Mouse (Mus musculus): ENCODE results near the gene Olfr1280. TPM values are rescaled to one million over a fixed set of nuclear protein-coding genes. Genes with fewer than 3 reads are reported as not detected.
"Not testable (repeated sequence)": the region's sequence is repeated elsewhere in the genome, so short reads cannot be mapped to it uniquely, and the experiment has no call there.

The Olfr1280 gene
- not detected in 2 replicates for polyA plus RNA-seq (2015; fragmentation: Nextera tagmentation; extraction: Ambion mirVana)

DNA sequence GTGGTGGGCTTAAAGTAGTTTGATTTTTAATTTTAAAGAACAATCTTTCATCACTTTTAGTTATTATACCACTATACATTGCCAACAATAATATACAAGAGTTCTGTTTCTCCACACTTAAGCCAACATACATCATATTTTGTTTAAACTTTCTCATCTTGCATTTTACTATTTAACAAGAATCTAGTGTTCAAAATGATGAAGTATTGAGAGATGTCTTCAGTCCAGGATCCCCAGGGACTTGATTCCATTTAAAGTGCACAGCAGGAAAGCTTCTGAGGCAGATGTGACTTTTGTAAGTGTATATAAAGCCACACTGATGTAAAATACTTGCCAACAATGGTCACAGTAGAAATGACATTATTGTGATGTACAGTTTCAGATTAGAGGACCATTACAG is at the start of gene Olfr1280:
Gene Olfr1280 (plus strand): TSS at position 301 of the 400 bp plus-strand sequence.
- no peak within 1 kb of the TSS for H3K9ac ChIP-seq
- no peaks in the 10 kb centered on the region for H3K9me3 ChIP-seq (replicated peaks)
- H3K27me3 ChIP-seq = no peaks in the 10 kb centered on the region
- H3K4me2 ChIP-seq = no peak within 1 kb of the TSS
- no peak within 1 kb of the TSS for H3K27ac ChIP-seq
- ATAC-seq (replicated peaks; ENCODE audit: low FRiP score) = no peak
- no peak within 1 kb of the TSS for H3K4me3 ChIP-seq (replicated peaks)
- no peaks in the 10 kb centered on the region for H3K36me3 ChIP-seq
- H3K4me1 ChIP-seq = no peaks in the 10 kb centered on the region

GRCm38 (mm10) chr2:111274006-111274405 is 39.8 kb upstream of the Olfr1280 start, which contains the start of gene Olfr1277:
Gene Olfr1277, minus strand, starts transcription at chr2:111274106.
- Histone ChIP-seq H3K9me3 (replicated peaks) (no peaks in the 10 kb centered on the region), H3K4me3 (replicated peaks) (no peak within 1 kb of the TSS), H3K4me2 (no peak within 1 kb of the TSS), H3K36me3 (no peaks in the 10 kb centered on the region), H3K27ac (no peak within 1 kb of the TSS), H3K9ac (no peak within 1 kb of the TSS), H3K27me3 (no peaks in the 10 kb centered on the region), H3K4me1 (no peaks in the 10 kb centered on the region)
- WGBS = 74% methylated on average over 2 of the region's 2 CpGs
- no peak for ATAC-seq (replicated peaks; ENCODE audit: low FRiP score)

- Histone ChIP-seq H3K4me3 (replicated peaks) (no peak within 1 kb of the TSS), H3K4me1 (no peaks in the 10 kb centered on the region), H3K27me3 (no peaks in the 10 kb centered on the region), H3K4me2 (no peak within 1 kb of the TSS), H3K9me3 (replicated peaks) (no peaks in the 10 kb centered on the region), H3K27ac (no peak within 1 kb of the TSS), H3K36me3 (no peaks in the 10 kb centered on the region), H3K9ac (no peak within 1 kb of the TSS)
- no peak for ATAC-seq (replicated peaks; ENCODE audit: low FRiP score)
Observed at GRCm38 (mm10) chr2:111289836-111290235, 24.0 kb upstream of the Olfr1280 start, which contains the start of gene Olfr1278. Gene Olfr1278, plus strand, starts transcription at chr2:111290136.

DNA sequence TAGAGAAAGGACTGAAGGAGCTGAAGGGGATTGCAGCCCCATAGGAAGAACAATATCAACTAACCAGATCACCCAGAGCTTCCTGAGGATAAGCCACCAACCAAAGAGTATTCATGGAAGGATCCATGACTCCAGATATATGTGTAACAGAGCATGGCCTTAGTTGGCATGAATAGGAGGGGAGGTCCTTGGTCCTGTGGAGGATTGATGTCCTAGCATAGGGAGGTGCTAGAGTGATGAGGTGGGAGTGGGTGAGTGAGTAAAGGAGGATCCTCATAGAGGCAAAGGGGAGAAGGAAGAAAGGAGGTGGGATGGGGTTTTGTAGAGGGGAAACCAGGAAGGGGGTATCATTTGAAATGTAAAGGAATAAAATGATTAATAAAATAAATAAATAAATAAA is 15.3 kb upstream of the Olfr1280 start:
- Histone ChIP-seq H3K4me3 (replicated peaks) (no peak overlapping the region), H3K27ac (no peak overlapping the region), H3K27me3 (no peaks in the 10 kb centered on the region), H3K4me1 (no peaks in the 10 kb centered on the region), H3K36me3 (no peaks in the 10 kb centered on the region), H3K4me2 (no peak overlapping the region), H3K9ac (no peak overlapping the region), H3K9me3 (replicated peaks) (no peaks in the 10 kb centered on the region)
- ATAC-seq (replicated peaks; ENCODE audit: low FRiP score) = no peak

DNA sequence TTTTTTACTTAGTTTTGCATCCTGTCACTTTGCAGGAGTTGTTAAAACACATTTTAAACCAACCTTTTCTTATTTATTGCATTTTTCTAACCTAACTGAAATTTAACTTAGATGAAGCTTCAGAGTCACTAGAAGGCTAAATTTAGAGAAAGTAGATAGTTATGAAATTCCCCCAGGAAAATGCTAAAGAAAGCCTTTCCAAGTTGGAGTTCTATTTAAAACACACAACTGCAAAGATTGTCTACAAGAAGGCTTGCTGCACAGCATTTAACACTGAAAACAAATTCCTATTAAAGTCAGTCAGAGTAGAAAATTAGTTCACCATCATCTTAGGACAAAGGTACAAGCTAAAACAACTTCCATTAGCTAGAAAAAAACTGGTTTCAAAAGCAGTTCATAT is 13.4 kb upstream of the Olfr1280 start, which contains the start of gene Olfr1279:
Gene Olfr1279 (plus strand): TSS at position 262 of the 400 bp plus-strand sequence.
- Histone ChIP-seq H3K4me1 (no peaks in the 10 kb centered on the region), H3K27me3 (no peaks in the 10 kb centered on the region), H3K36me3 (no peaks in the 10 kb centered on the region), H3K9ac (no peak within 1 kb of the TSS), H3K4me3 (replicated peaks) (no peak within 1 kb of the TSS), H3K4me2 (no peak within 1 kb of the TSS), H3K9me3 (replicated peaks) (no peaks in the 10 kb centered on the region), H3K27ac (no peak within 1 kb of the TSS)
- no peak for ATAC-seq (replicated peaks; ENCODE audit: low FRiP score)

DNA sequence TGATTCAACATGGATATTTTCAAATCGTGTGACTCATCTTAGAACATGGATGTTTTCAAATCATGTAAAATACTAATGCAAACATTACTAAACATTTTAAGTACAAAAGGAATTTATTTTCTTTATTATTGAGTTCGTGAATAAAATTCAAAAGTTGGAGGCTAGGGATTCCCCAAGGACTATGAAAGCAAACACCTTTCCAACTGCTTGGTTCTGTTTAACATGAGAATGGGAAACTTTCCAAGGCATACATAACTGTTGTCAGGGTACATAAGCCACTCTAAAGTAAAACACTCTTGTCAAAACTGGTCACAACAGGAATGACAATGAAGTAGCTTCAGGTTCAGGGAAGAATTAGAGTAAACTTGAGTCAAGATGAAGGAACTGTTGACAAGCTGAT is 12.4 kb downstream of the Olfr1280 start, which contains the start of gene Olfr1281:
Gene Olfr1281 (plus strand): TSS at position 301 of the 400 bp plus-strand sequence.
- Histone ChIP-seq H3K9ac (no peak within 1 kb of the TSS), H3K27ac (no peak within 1 kb of the TSS), H3K4me1 (no peaks in the 10 kb centered on the region), H3K36me3 (no peaks in the 10 kb centered on the region), H3K27me3 (no peaks in the 10 kb centered on the region), H3K9me3 (replicated peaks) (no peaks in the 10 kb centered on the region), H3K4me2 (no peak within 1 kb of the TSS), H3K4me3 (replicated peaks) (no peak within 1 kb of the TSS)
- WGBS = 78% methylated on average over 2 of the region's 2 CpGs
- ATAC-seq (replicated peaks; ENCODE audit: low FRiP score) = no peak

DNA sequence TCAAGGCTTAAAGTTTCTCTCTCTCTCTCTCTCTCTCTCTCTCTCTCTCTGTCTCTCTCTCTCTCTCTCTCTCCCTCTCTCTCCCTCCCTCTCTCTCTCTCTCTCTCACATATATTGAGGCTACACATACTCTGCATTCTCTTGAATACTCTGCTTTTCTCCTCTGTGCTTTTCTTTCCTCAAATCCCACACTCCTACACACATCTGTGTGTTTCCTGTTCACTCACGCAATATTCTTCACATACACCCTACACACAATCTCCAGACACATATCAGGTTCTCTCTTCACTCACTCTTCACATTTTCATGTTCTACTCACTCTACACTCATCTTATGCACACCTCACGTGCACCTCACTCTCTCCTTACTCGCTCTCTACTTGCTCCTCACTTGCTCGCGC is 19.9 kb downstream of the Olfr1280 start:
- H3K4me1 ChIP-seq; H3K9ac ChIP-seq; H3K4me3 ChIP-seq (replicated peaks); H3K36me3 ChIP-seq; H3K27ac ChIP-seq; ATAC-seq (replicated peaks; ENCODE audit: low FRiP score); H3K4me2 ChIP-seq; H3K27me3 ChIP-seq; H3K9me3 ChIP-seq (replicated peaks): not testable (repeated sequence)
- WGBS = 87% methylated on average over 5 of the region's 5 CpGs

DNA sequence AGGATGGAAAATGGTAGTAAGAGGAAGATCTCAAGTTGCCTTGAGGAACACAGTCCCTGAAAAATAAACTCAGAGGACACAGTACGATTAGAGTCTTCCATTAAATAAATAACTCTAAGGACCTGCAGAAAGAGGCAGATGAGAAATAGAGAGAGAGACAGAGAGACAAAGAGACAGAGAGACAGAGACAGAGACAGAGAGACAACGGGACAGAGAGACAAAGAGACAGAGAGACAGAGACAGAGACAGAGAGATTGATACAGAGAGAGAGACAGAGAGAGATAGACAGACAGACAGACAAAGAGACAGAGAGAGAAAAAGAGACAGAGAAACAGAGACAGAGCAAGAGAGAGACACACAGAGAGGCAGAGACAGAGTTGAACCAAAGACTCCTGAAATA is 22.2 kb downstream of the Olfr1280 start, which contains the start of gene Olfr1282:
Gene Olfr1282 (minus strand): TSS at position 101 of the 400 bp plus-strand sequence.
- Histone ChIP-seq H3K27me3 (no peaks in the 10 kb centered on the region), H3K27ac (no peak within 1 kb of the TSS), H3K9me3 (replicated peaks) (no peaks in the 10 kb centered on the region), H3K4me3 (replicated peaks) (no peak within 1 kb of the TSS), H3K4me2 (no peak within 1 kb of the TSS), H3K4me1 (no peaks in the 10 kb centered on the region), H3K36me3 (no peaks in the 10 kb centered on the region), H3K9ac (no peak within 1 kb of the TSS)
- no peak for ATAC-seq (replicated peaks; ENCODE audit: low FRiP score)
- 76% methylated on average over 2 of the region's 2 CpGs for WGBS

DNA sequence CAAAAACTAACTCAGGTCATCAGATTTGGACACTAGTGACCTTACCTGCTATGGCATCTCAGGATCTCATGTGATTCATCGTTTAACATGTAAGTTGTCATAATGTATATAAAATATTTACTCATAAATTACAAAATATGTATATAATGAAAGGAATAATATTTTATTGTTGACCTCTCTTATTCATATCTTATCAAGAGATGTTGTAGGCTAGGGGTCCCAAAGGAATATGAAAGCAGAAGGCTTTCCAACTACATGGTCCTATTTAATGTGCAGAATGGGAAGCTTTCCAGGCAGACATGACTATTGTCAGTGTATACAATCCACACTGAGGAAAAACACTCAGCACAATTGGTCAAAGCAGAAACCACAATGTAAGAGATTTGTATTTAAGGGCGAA is 52.7 kb downstream of the Olfr1280 start, which contains the start of gene Olfr1283:
Gene Olfr1283 (plus strand): TSS at position 301 of the 400 bp plus-strand sequence.
- no peak within 1 kb of the TSS for H3K9ac ChIP-seq
- no peaks in the 10 kb centered on the region for H3K9me3 ChIP-seq (replicated peaks)
- H3K4me2 ChIP-seq = no peak within 1 kb of the TSS
- 70% methylated on average over 2 of the region's 2 CpGs for WGBS
- ATAC-seq (replicated peaks; ENCODE audit: low FRiP score) = no peak
- H3K27me3 ChIP-seq = no peaks in the 10 kb centered on the region
- no peaks in the 10 kb centered on the region for H3K36me3 ChIP-seq
- no peaks in the 10 kb centered on the region for H3K4me1 ChIP-seq
- H3K4me3 ChIP-seq (replicated peaks) = no peak within 1 kb of the TSS
- H3K27ac ChIP-seq = no peak within 1 kb of the TSS

DNA sequence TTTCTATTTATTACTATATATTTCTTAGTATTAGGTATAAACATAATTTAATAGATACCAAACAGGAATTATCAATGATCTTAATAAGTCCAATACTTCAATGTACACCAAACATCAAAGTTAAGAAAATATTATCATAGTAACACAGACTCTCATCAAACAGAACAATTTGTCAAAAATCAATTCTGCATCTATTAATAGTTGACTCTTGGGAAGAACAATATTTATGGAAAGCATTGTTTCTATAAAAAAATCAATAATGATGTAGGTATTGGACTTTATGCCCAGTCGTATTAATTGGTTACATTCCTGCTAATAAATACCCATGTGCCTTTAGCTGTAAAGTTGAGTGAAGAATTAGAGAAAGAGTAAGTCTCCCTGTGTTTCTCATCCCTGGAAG is 61.4 kb downstream of the Olfr1280 start, which contains the start of gene Olfr1284:
Gene Olfr1284 (plus strand): TSS at position 301 of the 400 bp plus-strand sequence.
- Histone ChIP-seq H3K4me3 (replicated peaks) (no peak within 1 kb of the TSS), H3K9ac (no peak within 1 kb of the TSS), H3K9me3 (replicated peaks) (no peaks in the 10 kb centered on the region), H3K27me3 (no peaks in the 10 kb centered on the region), H3K27ac (no peak within 1 kb of the TSS), H3K4me2 (no peak within 1 kb of the TSS), H3K4me1 (no peaks in the 10 kb centered on the region), H3K36me3 (no peaks in the 10 kb centered on the region)
- ATAC-seq (replicated peaks; ENCODE audit: low FRiP score) = no peak
- 88% methylated on average over 1 of the region's 1 CpGs for WGBS

Other genes starting within 250 kb of the Olfr1280 start
- gene Gm13941, start 208.0 kb upstream of the Olfr1280 start, polyA plus RNA-seq (2015; fragmentation: Nextera tagmentation; extraction: Ambion mirVana) = not detected in 2 replicates
- not detected in 2 replicates for gene Gm15130, start 161.1 kb upstream of the Olfr1280 start, polyA plus RNA-seq (2015; fragmentation: Nextera tagmentation; extraction: Ambion mirVana)
- not detected in 2 replicates for gene 4930430A15Rik, start 84.4 kb upstream of the Olfr1280 start, polyA plus RNA-seq (2015; fragmentation: Nextera tagmentation; extraction: Ambion mirVana)
- not detected in 2 replicates for gene Olfr1275, start 78.7 kb upstream of the Olfr1280 start, polyA plus RNA-seq (2015; fragmentation: Nextera tagmentation; extraction: Ambion mirVana)
- not detected in 2 replicates for gene Olfr1276, start 59.5 kb upstream of the Olfr1280 start, polyA plus RNA-seq (2015; fragmentation: Nextera tagmentation; extraction: Ambion mirVana)
- gene Olfr1277, start 39.9 kb upstream of the Olfr1280 start, polyA plus RNA-seq (2015; fragmentation: Nextera tagmentation; extraction: Ambion mirVana) = not detected in 2 replicates
- not detected in 2 replicates for gene Olfr1278, start 23.9 kb upstream of the Olfr1280 start, polyA plus RNA-seq (2015; fragmentation: Nextera tagmentation; extraction: Ambion mirVana)
- not detected in 2 replicates for gene Olfr1279, start 13.4 kb upstream of the Olfr1280 start, polyA plus RNA-seq (2015; fragmentation: Nextera tagmentation; extraction: Ambion mirVana)
- gene Olfr1281, start 12.5 kb downstream of the Olfr1280 start, polyA plus RNA-seq (2015; fragmentation: Nextera tagmentation; extraction: Ambion mirVana) = not detected in 2 replicates
- not detected in 2 replicates for gene Olfr1282, start 22.1 kb downstream of the Olfr1280 start, polyA plus RNA-seq (2015; fragmentation: Nextera tagmentation; extraction: Ambion mirVana)
- not detected in 2 replicates for gene Olfr1283, start 52.8 kb downstream of the Olfr1280 start, polyA plus RNA-seq (2015; fragmentation: Nextera tagmentation; extraction: Ambion mirVana)
- gene Olfr1284, start 61.5 kb downstream of the Olfr1280 start, polyA plus RNA-seq (2015; fragmentation: Nextera tagmentation; extraction: Ambion mirVana) = not detected in 2 replicates
- not detected in 2 replicates for gene Olfr1286, start 109.1 kb downstream of the Olfr1280 start, polyA plus RNA-seq (2015; fragmentation: Nextera tagmentation; extraction: Ambion mirVana)
- not detected in 2 replicates for gene Olfr1287, start 135.1 kb downstream of the Olfr1280 start, polyA plus RNA-seq (2015; fragmentation: Nextera tagmentation; extraction: Ambion mirVana)
- gene Olfr1288, start 160.1 kb downstream of the Olfr1280 start, polyA plus RNA-seq (2015; fragmentation: Nextera tagmentation; extraction: Ambion mirVana) = not detected in 2 replicates
- not detected in 2 replicates for gene Olfr1289, start 166.8 kb downstream of the Olfr1280 start, polyA plus RNA-seq (2015; fragmentation: Nextera tagmentation; extraction: Ambion mirVana)
- not detected in 2 replicates for gene Olfr1290, start 179.8 kb downstream of the Olfr1280 start, polyA plus RNA-seq (2015; fragmentation: Nextera tagmentation; extraction: Ambion mirVana)
- not detected in 2 replicates for gene Olfr1291-ps1, start 183.2 kb downstream of the Olfr1280 start, polyA plus RNA-seq (2015; fragmentation: Nextera tagmentation; extraction: Ambion mirVana)
- not detected in 2 replicates for gene Olfr1293-ps, start 211.2 kb downstream of the Olfr1280 start, polyA plus RNA-seq (2015; fragmentation: Nextera tagmentation; extraction: Ambion mirVana)
- not detected in 2 replicates for gene Olfr1294, start 226.3 kb downstream of the Olfr1280 start, polyA plus RNA-seq (2015; fragmentation: Nextera tagmentation; extraction: Ambion mirVana)

Data from kidney, embryonic 15.5 days (tissue).